Mouse (Mus musculus) megakaryocyte, embryonic 14.5 days (primary cell): ENCODE measurements around the gene Aoah.

Source experiments
- FLI1 ChIP-seq: IDR thresholded peaks from 2 replicates; pipeline ENCODE4 v1.6.1; 2012; ENCODE audit warnings: low read length, inconsistent platforms, mixed read lengths
- GATA1 ChIP-seq: IDR thresholded peaks from 3 replicates; pipeline ENCODE4 v1.6.1; 2012; ENCODE audit warnings: mixed read lengths, low read length, inconsistent platforms, borderline replicate concordance

GRCm38 (mm10) chr13:20937452-20937851 is 143.5 kb downstream of the Aoah start:
- TF ChIP-seq FLI1 (no peak), GATA1 (no peak)
